Mouse (Mus musculus): ENCODE measurements around the gene Tmem117. TPM values are rescaled to one million over a fixed set of nuclear protein-coding genes. Genes with fewer than 3 reads are reported as not detected.

Tmem117 gene
- total and polyA plus RNA-seq, 3 experiments: not detected

DNA sequence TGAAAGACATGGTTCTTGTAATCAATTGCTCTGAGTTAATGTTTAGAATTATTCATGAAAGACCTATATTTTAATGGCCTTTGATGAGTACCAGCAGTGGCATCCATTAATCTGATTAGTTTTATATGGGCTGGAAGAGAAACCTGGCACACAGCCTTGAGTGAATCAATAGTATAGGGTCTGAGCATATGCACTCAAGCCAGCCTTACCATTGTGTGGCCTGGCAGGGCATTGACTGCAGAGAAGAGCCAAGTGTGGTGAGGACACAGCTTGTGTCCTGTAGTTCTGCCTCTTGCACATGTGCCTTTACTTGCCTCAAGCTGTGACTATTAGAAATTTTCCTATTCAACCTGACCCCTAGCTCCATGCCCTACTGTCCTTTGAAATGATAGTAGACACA lies 472.5 kb downstream of the Tmem117 start:
- H3K27ac ChIP-seq (ENCODE audit: control insufficient read depth, low read depth, low read length): no peak overlapping the region
- H3K27me3 ChIP-seq (ENCODE audit: control insufficient read depth in 1 of 2, insufficient read depth in 2 of 2, low read length in 2 of 2): no peaks in the 10 kb centered on the region
- H3K79me2 ChIP-seq (ENCODE audit: control insufficient read depth, insufficient read depth, low read length, poor library complexity): no peaks in the 10 kb centered on the region
- no peaks in the 10 kb centered on the region for H3K36me3 ChIP-seq (ENCODE audit: control insufficient read depth in 1 of 2, insufficient read depth in 2 of 2, low read length in 2 of 2)
- no peaks in the 10 kb centered on the region for H3K4me1 ChIP-seq (ENCODE audit: control insufficient read depth in 1 of 2, insufficient read depth in 2 of 2, low read length in 2 of 2)
- TF ChIP-seq POLR2AphosphoS2 (IDR thresholded peaks at IDR 0.05; ENCODE audit: low read length) (no peak), HCFC1 (IDR thresholded peaks at IDR 0.05; ENCODE audit: low read depth, low read length) (no peak), CHD1 (IDR thresholded peaks at IDR 0.05; ENCODE audit: low read depth, low read length) (no peak), MEF2A (IDR thresholded peaks at IDR 0.05; ENCODE audit: extremely low read depth, insufficient replicate concordance, low read depth, low read length, poor library complexity, severe bottlenecking) (no peak), MXI1 (IDR thresholded peaks at IDR 0.05; ENCODE audit: low read depth, low read length) (no peak), USF2 (IDR thresholded peaks at IDR 0.05; ENCODE audit: borderline replicate concordance in 1 of 2, insufficient read depth in 1 of 2, low read depth in 1 of 2, low read length in 2 of 2) (no peak), MAX (IDR thresholded peaks at IDR 0.05; ENCODE audit: low read length) (no peak), SIN3A (IDR thresholded peaks at IDR 0.05; ENCODE audit: low read length) (no peak), TBP (IDR thresholded peaks at IDR 0.05; ENCODE audit: low read depth, low read length) (no peak), UBTF (IDR thresholded peaks at IDR 0.05; ENCODE audit: borderline replicate concordance, insufficient read depth, low read depth, low read length) (no peak), ELF1 (IDR thresholded peaks at IDR 0.05; ENCODE audit: low read depth, low read length) (no peak), TCF12 (IDR thresholded peaks at IDR 0.05; ENCODE audit: low read depth, low read length) (no peak), POLR2A (IDR thresholded peaks at IDR 0.05; ENCODE audit: control insufficient read depth in 1 of 2, insufficient read depth in 1 of 2, low read depth in 1 of 2, low read length in 2 of 2, poor library complexity in 1 of 2) (no peak), ZC3H11A (IDR thresholded peaks at IDR 0.05; ENCODE audit: low read depth, low read length) (no peak), KAT2A (conservative IDR thresholded peaks at IDR 0.05; ENCODE audit: low read depth, low read length) (no peak), MYB (IDR thresholded peaks at IDR 0.05; ENCODE audit: low read depth, low read length) (no peak)
- H3K9ac ChIP-seq (ENCODE audit: control insufficient read depth, low read depth, low read length, poor library complexity, severe bottlenecking): no peak overlapping the region
- DNase-seq (ENCODE audit: low read depth, low spot score): no peak
- H3K4me3 ChIP-seq (ENCODE audit: control insufficient read depth in 1 of 2, insufficient read depth in 1 of 2, low read depth in 2 of 2, low read length in 2 of 2): no peak overlapping the region
- no peaks in the 10 kb centered on the region for H3K9me3 ChIP-seq (replicated peaks; ENCODE audit: insufficient read depth, low read length)

DNA sequence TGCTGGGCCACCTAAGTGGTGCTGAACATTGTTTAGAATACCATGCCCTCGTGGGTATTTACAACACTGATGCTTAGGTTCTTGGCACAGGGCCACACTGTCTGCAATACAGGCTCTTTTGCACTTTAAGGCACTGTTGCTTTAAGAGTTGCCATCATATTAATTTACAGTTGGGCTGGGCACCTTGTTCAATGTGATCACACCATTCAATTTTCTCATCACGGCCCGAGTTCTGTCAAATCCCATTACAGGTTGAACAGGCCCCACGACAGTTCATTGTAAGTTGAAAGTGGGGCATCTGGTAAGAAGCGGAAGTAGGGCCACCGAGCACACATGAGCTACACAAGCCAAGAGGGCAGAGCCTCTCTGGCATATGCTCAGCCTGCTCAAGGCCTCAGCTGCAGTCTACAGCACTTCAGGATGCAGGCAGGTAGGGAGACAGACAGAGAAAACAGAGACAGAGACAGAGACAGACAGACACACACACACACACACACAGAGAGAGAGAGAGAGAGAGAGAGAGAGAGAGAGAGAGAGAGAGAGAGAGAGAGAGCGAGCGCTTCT lies 478.3 kb downstream of the Tmem117 start:
- Histone ChIP-seq H3K4me3 (ENCODE audit: control insufficient read depth in 1 of 2, insufficient read depth in 1 of 2, low read depth in 2 of 2, low read length in 2 of 2) (no peak overlapping the region), H3K9me3 (replicated peaks; ENCODE audit: insufficient read depth, low read length) (no peaks in the 10 kb centered on the region), H3K27me3 (ENCODE audit: control insufficient read depth in 1 of 2, insufficient read depth in 2 of 2, low read length in 2 of 2) (no peaks in the 10 kb centered on the region), H3K36me3 (ENCODE audit: control insufficient read depth in 1 of 2, insufficient read depth in 2 of 2, low read length in 2 of 2) (no peaks in the 10 kb centered on the region), H3K79me2 (ENCODE audit: control insufficient read depth, insufficient read depth, low read length, poor library complexity) (no peaks in the 10 kb centered on the region), H3K9ac (ENCODE audit: control insufficient read depth, low read depth, low read length, poor library complexity, severe bottlenecking) (no peak overlapping the region), H3K27ac (ENCODE audit: control insufficient read depth, low read depth, low read length) (no peak overlapping the region), H3K4me1 (ENCODE audit: control insufficient read depth in 1 of 2, insufficient read depth in 2 of 2, low read length in 2 of 2) (no peaks in the 10 kb centered on the region)
- no peak for TF ChIP-seq KAT2A (conservative IDR thresholded peaks at IDR 0.05; ENCODE audit: low read depth, low read length)
- TF ChIP-seq SIN3A (IDR thresholded peaks at IDR 0.05; ENCODE audit: low read length): no peak
- no peak for TF ChIP-seq HCFC1 (IDR thresholded peaks at IDR 0.05; ENCODE audit: low read depth, low read length)
- no peak for TF ChIP-seq BHLHE40 (IDR thresholded peaks at IDR 0.05; ENCODE audit: borderline replicate concordance, low read depth, low read length)
- no peak for TF ChIP-seq POLR2AphosphoS2 (IDR thresholded peaks at IDR 0.05; ENCODE audit: low read length)
- no peak for DNase-seq (ENCODE audit: low read depth, low spot score)
